Mouse (Mus musculus) bone marrow, adult 2 months (tissue): ENCODE measurements around the gene Tmem63c.

Source experiments
- CTCF ChIP-seq: fragments of 200-500 bp; IDR thresholded peaks from 2 replicates; pipeline ENCODE4 v1.5.1; 2011; ENCODE audit warnings: low read length, control low read depth; ENCODE audit not compliant: control insufficient read depth, insufficient read depth
- POLR2A ChIP-seq: fragments of 200-500 bp; IDR thresholded peaks from 2 replicates; pipeline ENCODE4 v1.6.1; 2011; ENCODE audit warnings: low read depth, mild to moderate bottlenecking, control low read depth, low read length, borderline replicate concordance; ENCODE audit not compliant: control insufficient read depth

DNA sequence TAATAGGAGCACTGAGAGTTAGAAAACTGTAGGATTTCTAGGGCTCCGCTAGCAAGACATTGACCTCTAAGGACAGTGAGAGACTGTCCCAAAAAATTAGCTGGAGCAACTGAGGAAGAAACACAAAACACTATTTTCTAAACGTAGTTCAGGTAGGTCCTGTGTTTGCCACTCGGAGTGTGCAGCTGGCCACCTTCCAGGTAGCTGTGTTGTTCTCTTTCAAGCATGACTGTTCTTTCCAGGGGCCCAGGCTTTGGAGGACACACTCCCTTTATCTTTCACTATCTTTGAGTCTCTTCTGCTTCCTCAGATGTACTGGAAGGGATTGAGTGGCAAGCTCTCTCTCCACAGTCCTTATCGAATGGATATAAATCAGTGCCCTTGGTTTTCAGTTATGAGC lies 82.3 kb downstream of the Tmem63c start:
- TF ChIP-seq POLR2A: no peak
- no peak for TF ChIP-seq CTCF
